Mouse (Mus musculus): ENCODE measurements at regions not wholly inside any gene's neighbourhood (a gene's known extent, or its start where the extent isn't known, plus 50 kb on each side); places are given as distances from the start of the nearest gene placed in this dataset.
"Not testable (repeated sequence)": the region's sequence is repeated elsewhere in the genome, so short reads cannot be mapped to it uniquely, and the experiment has no call there.

GRCm38 (mm10) chr13:99128979-99129378 lies 55.6 kb upstream of the Zfp366 start:
- H3K27me3 ChIP-seq (replicated peaks; ENCODE audit: control insufficient read depth, insufficient read depth, low read length), result no peaks in the 10 kb centered on the region
- H3K9me3 ChIP-seq (ENCODE audit: control insufficient read depth, low read length), result no peaks in the 10 kb centered on the region
- no peak overlapping the region for H3K9ac ChIP-seq (ENCODE audit: low read depth, low read length)
- H3K27ac ChIP-seq (ENCODE audit: low read length), result no peak overlapping the region
- no peak for ATAC-seq
- H3K36me3 ChIP-seq (ENCODE audit: control insufficient read depth, insufficient read depth, low read length), result no peaks in the 10 kb centered on the region
- H3K4me1 ChIP-seq (ENCODE audit: control insufficient read depth, insufficient read depth, low read length), result peaks cover 4% of the 10 kb centered on the region; the same call in 1 of the 2 replicates
- 45% methylated on average over 2 of the region's 2 CpGs for WGBS
- H3K4me2 ChIP-seq (ENCODE audit: low read depth, low read length), result no peak overlapping the region
- no peak overlapping the region for H3K4me3 ChIP-seq (ENCODE audit: low read length)

DNA sequence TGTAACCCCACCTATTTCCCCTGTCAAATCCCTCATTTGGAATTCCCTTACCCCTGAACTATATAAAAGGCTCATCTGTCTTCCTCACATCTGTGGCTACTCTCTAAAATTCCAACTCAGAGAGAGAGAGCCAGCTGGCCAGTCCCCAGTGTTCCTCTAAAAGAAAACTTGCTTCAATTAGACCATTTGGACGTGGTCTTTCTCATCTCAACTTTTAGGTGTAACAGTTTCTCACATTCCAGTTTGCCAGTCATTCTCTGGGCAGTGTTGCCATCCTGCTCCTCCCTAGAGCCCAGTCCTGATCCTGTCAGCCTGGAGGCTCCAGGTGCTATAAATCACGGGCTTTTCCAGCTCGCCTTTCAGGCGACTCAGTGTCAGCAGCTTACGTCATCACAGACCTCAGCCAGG lies 56.3 kb upstream of the Zfp366 start:
- no peak overlapping the region for H3K4me2 ChIP-seq (ENCODE audit: low read depth, low read length)
- H3K27me3 ChIP-seq (replicated peaks; ENCODE audit: control insufficient read depth, insufficient read depth, low read length), result no peaks in the 10 kb centered on the region
- peaks cover 6% of the 10 kb centered on the region; the same call in 1 of the 2 replicates for H3K4me1 ChIP-seq (ENCODE audit: control insufficient read depth, insufficient read depth, low read length)
- WGBS, result 41% methylated on average over 5 of the region's 5 CpGs
- no peaks in the 10 kb centered on the region for H3K36me3 ChIP-seq (ENCODE audit: control insufficient read depth, insufficient read depth, low read length)
- ATAC-seq, result no peak
- H3K9me3 ChIP-seq (ENCODE audit: control insufficient read depth, low read length), result no peaks in the 10 kb centered on the region
- H3K9ac ChIP-seq (ENCODE audit: low read depth, low read length), result no peak overlapping the region
- no peak overlapping the region for H3K27ac ChIP-seq (ENCODE audit: low read length)
- no peak overlapping the region for H3K4me3 ChIP-seq (ENCODE audit: low read length)

- no peak overlapping the region for H3K4me2 ChIP-seq (ENCODE audit: low read depth, low read length)
- H3K9me3 ChIP-seq (ENCODE audit: control insufficient read depth, low read length), result no peaks in the 10 kb centered on the region
- no peak overlapping the region for H3K27ac ChIP-seq (ENCODE audit: low read length)
- H3K4me3 ChIP-seq (ENCODE audit: low read length), result no peak overlapping the region
- WGBS, result 86% methylated on average over 5 of the region's 5 CpGs
- H3K4me1 ChIP-seq (ENCODE audit: control insufficient read depth, insufficient read depth, low read length), result peaks cover 6% of the 10 kb centered on the region; the same call in 1 of the 2 replicates
- no peak overlapping the region for H3K9ac ChIP-seq (ENCODE audit: low read depth, low read length)
- ATAC-seq, result no peak
- no peaks in the 10 kb centered on the region for H3K36me3 ChIP-seq (ENCODE audit: control insufficient read depth, insufficient read depth, low read length)
- H3K27me3 ChIP-seq (replicated peaks; ENCODE audit: control insufficient read depth, insufficient read depth, low read length), result no peaks in the 10 kb centered on the region
Observed at GRCm38 (mm10) chr13:99127716-99128115, 56.9 kb upstream of the Zfp366 start.

GRCm38 (mm10) chr13:99126971-99127370 lies 57.7 kb upstream of the Zfp366 start:
- not testable (repeated sequence) for H3K4me2 ChIP-seq (ENCODE audit: low read depth, low read length); H3K27ac ChIP-seq (ENCODE audit: low read length); H3K36me3 ChIP-seq (ENCODE audit: control insufficient read depth, insufficient read depth, low read length); H3K4me1 ChIP-seq (ENCODE audit: control insufficient read depth, insufficient read depth, low read length); H3K27me3 ChIP-seq (replicated peaks; ENCODE audit: control insufficient read depth, insufficient read depth, low read length); H3K9ac ChIP-seq (ENCODE audit: low read depth, low read length); ATAC-seq; H3K9me3 ChIP-seq (ENCODE audit: control insufficient read depth, low read length); H3K4me3 ChIP-seq (ENCODE audit: low read length)
- 97% methylated on average over 10 of the region's 10 CpGs for WGBS

- Histone ChIP-seq H3K27ac (ENCODE audit: low read length) (no peak overlapping the region), H3K9me3 (ENCODE audit: control insufficient read depth, low read length) (no peaks in the 10 kb centered on the region), H3K4me1 (ENCODE audit: control insufficient read depth, insufficient read depth, low read length) (peaks cover 6% of the 10 kb centered on the region; the same call in 1 of the 2 replicates), H3K9ac (ENCODE audit: low read depth, low read length) (no peak overlapping the region), H3K27me3 (replicated peaks; ENCODE audit: control insufficient read depth, insufficient read depth, low read length) (no peaks in the 10 kb centered on the region), H3K4me2 (ENCODE audit: low read depth, low read length) (no peak overlapping the region), H3K4me3 (ENCODE audit: low read length) (no peak overlapping the region), H3K36me3 (ENCODE audit: control insufficient read depth, insufficient read depth, low read length) (no peaks in the 10 kb centered on the region)
- ATAC-seq, result no peak
- WGBS, result 85% methylated on average over 8 of the region's 8 CpGs
Observed at GRCm38 (mm10) chr13:99126538-99126937, 58.1 kb upstream of the Zfp366 start.

DNA sequence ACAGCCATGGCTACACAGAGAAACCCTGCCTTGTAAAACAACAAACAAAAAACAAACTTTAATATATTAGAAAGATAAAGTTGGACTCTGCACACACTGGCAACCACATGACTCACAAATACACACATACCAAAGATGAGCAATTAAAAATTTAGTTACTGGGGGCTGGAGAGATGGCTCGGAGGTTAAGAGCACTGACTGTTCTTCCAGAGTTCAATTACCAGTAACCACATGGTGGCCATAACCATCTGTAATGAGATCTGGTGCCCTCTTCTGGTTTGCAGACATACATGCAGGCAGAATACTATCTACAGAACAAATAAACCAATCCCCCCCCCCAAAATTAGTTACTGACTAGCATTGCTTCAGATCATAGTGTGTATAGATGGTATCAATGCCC lies 58.7 kb upstream of the Zfp366 start:
- Histone ChIP-seq H3K4me3 (ENCODE audit: low read length) (no peak overlapping the region), H3K27ac (ENCODE audit: low read length) (no peak overlapping the region), H3K4me1 (ENCODE audit: control insufficient read depth, insufficient read depth, low read length) (peaks cover 6% of the 10 kb centered on the region; the same call in 1 of the 2 replicates), H3K9me3 (ENCODE audit: control insufficient read depth, low read length) (no peaks in the 10 kb centered on the region), H3K36me3 (ENCODE audit: control insufficient read depth, insufficient read depth, low read length) (no peaks in the 10 kb centered on the region), H3K9ac (ENCODE audit: low read depth, low read length) (no peak overlapping the region), H3K4me2 (ENCODE audit: low read depth, low read length) (no peak overlapping the region), H3K27me3 (replicated peaks; ENCODE audit: control insufficient read depth, insufficient read depth, low read length) (no peaks in the 10 kb centered on the region)
- 55% methylated on average over 1 of the region's 1 CpGs for WGBS
- no peak for ATAC-seq

DNA sequence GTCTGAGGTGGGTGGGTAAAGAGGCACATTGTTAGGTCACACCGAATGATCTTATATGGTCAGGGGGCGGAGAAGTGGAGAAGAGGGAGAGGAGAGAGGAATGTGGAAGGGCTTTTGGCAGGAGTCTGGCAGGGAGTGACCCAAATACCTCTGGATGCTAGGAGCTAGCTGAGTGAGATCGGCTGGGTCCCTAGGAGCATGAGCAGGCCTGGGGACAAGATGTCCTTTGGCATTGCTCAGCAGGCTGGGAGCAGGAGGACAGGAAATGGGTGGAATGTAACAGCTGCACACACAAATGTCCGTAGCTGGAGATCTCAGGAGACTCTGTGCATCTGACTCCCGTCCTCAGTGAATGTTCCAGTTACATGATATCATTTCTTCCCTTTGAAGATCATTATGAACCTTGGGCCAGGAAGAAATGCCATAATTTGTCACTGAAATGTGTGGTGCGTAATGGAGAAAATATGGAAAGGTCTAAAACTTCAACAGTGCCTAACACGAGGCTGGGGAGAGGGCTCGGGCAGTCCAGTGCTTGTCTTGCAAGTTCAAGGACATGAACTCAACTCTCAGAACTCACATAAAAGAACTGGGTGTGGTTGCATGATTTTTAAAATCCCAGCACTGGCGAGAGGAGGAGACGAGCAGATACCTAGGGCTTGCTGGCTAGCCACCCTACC lies 59.6 kb upstream of the Zfp366 start:
- H3K4me3 ChIP-seq (ENCODE audit: low read length), result no peak overlapping the region
- no peaks in the 10 kb centered on the region for H3K9me3 ChIP-seq (ENCODE audit: control insufficient read depth, low read length)
- H3K9ac ChIP-seq (ENCODE audit: low read depth, low read length), result no peak overlapping the region
- H3K4me2 ChIP-seq (ENCODE audit: low read depth, low read length), result no peak overlapping the region
- H3K27me3 ChIP-seq (replicated peaks; ENCODE audit: control insufficient read depth, insufficient read depth, low read length), result no peaks in the 10 kb centered on the region
- H3K36me3 ChIP-seq (ENCODE audit: control insufficient read depth, insufficient read depth, low read length), result no peaks in the 10 kb centered on the region
- peaks cover 6% of the 10 kb centered on the region; the same call in 1 of the 2 replicates for H3K4me1 ChIP-seq (ENCODE audit: control insufficient read depth, insufficient read depth, low read length)
- peak overlapping the region; percentile 1; the same call in 1 of the 2 replicates for H3K27ac ChIP-seq (ENCODE audit: low read length)
- ATAC-seq, result peak; percentile 53; the same call in 1 of the 2 replicates
- 55% methylated on average over 10 of the region's 10 CpGs for WGBS

DNA sequence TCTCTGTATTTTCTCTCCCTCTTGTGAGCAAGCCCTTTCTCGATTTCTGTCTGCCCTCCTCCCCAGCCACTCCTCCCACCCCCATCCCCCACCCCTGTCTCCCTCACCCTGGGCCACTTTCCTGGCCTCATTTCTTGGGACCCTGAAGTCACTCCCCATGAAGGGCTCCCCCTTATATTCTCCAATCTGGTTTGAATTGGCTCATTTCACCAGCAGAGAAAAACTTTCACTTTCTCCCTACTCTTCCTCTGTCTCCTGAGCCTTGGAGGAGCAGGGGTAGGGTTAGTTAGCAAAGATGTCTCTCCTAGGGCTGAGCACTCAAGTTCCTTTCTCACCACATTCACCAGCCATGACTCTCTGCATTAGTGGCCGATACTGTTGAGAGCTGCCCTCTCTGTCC lies 60.5 kb upstream of the Zfp366 start:
- H3K4me3 ChIP-seq (ENCODE audit: low read length), result no peak overlapping the region
- no peaks in the 10 kb centered on the region for H3K36me3 ChIP-seq (ENCODE audit: control insufficient read depth, insufficient read depth, low read length)
- 57% methylated on average over 2 of the region's 2 CpGs for WGBS
- H3K9ac ChIP-seq (ENCODE audit: low read depth, low read length), result no peak overlapping the region
- no peaks in the 10 kb centered on the region for H3K27me3 ChIP-seq (replicated peaks; ENCODE audit: control insufficient read depth, insufficient read depth, low read length)
- H3K4me1 ChIP-seq (ENCODE audit: control insufficient read depth, insufficient read depth, low read length), result peaks cover 6% of the 10 kb centered on the region; the same call in 1 of the 2 replicates
- H3K27ac ChIP-seq (ENCODE audit: low read length), result no peak overlapping the region
- ATAC-seq, result no peak
- no peak overlapping the region for H3K4me2 ChIP-seq (ENCODE audit: low read depth, low read length)
- no peaks in the 10 kb centered on the region for H3K9me3 ChIP-seq (ENCODE audit: control insufficient read depth, low read length)

GRCm38 (mm10) chr13:99123476-99124140 lies 61.0 kb upstream of the Zfp366 start:
- peaks cover 6% of the 10 kb centered on the region; the same call in 1 of the 2 replicates for H3K4me1 ChIP-seq (ENCODE audit: control insufficient read depth, insufficient read depth, low read length)
- 75% methylated on average over 12 of the region's 12 CpGs for WGBS
- H3K4me2 ChIP-seq (ENCODE audit: low read depth, low read length), result no peak overlapping the region
- H3K9ac ChIP-seq (ENCODE audit: low read depth, low read length), result no peak overlapping the region
- H3K27me3 ChIP-seq (replicated peaks; ENCODE audit: control insufficient read depth, insufficient read depth, low read length), result no peaks in the 10 kb centered on the region
- H3K4me3 ChIP-seq (ENCODE audit: low read length), result no peak overlapping the region
- no peak for ATAC-seq
- H3K36me3 ChIP-seq (ENCODE audit: control insufficient read depth, insufficient read depth, low read length), result no peaks in the 10 kb centered on the region
- H3K9me3 ChIP-seq (ENCODE audit: control insufficient read depth, low read length), result no peaks in the 10 kb centered on the region
- H3K27ac ChIP-seq (ENCODE audit: low read length), result no peak overlapping the region
